Mouse (Mus musculus): Measurements from ENCODE around the gene Hells. TPM values are rescaled to one million over a fixed set of nuclear protein-coding genes. Genes with fewer than 3 reads are reported as not detected.

Hells gene
- polyA plus RNA-seq, 1 experiment = 2.9 TPM

- no peak for DNase-seq
Observed at GRCm38 (mm10) chr19:38929471-38930251, 1.1 kb upstream of the Hells start.

DNA sequence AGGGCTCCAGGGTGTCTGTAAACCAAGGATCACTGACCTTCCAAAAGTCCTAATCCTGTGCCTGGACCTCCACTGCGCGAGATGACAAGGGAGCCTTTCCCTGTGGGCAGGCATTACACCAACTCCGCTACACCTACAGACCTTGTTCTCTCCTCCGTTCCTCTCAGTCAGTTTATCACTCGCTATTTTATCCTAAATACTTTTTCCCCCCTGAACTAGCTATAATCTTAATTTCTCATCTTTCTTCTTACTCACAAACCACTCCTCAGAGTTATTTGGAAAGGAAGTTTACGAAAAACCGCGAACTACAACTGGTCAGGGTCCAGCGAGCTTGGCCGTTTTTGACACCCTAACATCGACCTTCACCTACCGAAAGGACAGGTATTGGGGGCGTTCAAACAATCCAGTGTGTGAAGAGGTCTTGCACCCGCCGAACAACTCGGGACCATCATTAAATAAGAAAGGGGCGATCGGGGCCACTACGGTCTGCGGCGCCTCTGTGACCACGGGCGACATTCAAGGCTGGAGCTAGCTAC, 395 bp upstream of the Hells start:
- no peaks in the 10 kb centered on the region for H3K4me1 ChIP-seq (ENCODE audit: control insufficient read depth, insufficient read depth, low read length)
- no peaks in the 10 kb centered on the region for H3K27me3 ChIP-seq (ENCODE audit: control insufficient read depth, insufficient read depth, low read length)
- H3K27ac ChIP-seq (ENCODE audit: insufficient read depth, low read length) = no peak overlapping the region; the same call in 1 of the 2 replicates
- TF ChIP-seq POLR2A (IDR thresholded peaks at IDR 0.05; ENCODE audit: borderline replicate concordance, insufficient read depth, low read length) (no peak), CTCF (IDR thresholded peaks at IDR 0.05; ENCODE audit: borderline replicate concordance, insufficient read depth, low read depth, low read length) (no peak)
- peak overlapping the region; percentile 90 for H3K4me3 ChIP-seq (replicated peaks; ENCODE audit: insufficient read depth, low read depth, low read length)
- DNase-seq = peak in 1 of 2 experiments; percentile 20
- under 1% methylated on average over 23 of the region's 23 CpGs for WGBS

More at GRCm38 (mm10) chr19:38929471-38930251, 1.1 kb upstream of the Hells start:
- H3K4me3 ChIP-seq (replicated peaks; ENCODE audit: insufficient read depth, low read depth, low read length) = peak overlapping the region; percentile 90
- H3K27me3 ChIP-seq (ENCODE audit: control insufficient read depth, insufficient read depth, low read length) = no peaks in the 10 kb centered on the region
- 59% methylated on average over 13 of the region's 13 CpGs for WGBS
- H3K4me1 ChIP-seq (ENCODE audit: control insufficient read depth, insufficient read depth, low read length) = no peaks in the 10 kb centered on the region
- no peak for TF ChIP-seq POLR2A (IDR thresholded peaks at IDR 0.05; ENCODE audit: borderline replicate concordance, insufficient read depth, low read length)
- no peak for TF ChIP-seq CTCF (IDR thresholded peaks at IDR 0.05; ENCODE audit: borderline replicate concordance, insufficient read depth, low read depth, low read length)
- H3K27ac ChIP-seq (ENCODE audit: insufficient read depth, low read length) = no peak overlapping the region

GRCm38 (mm10) chr19:38931566-38931890, 813 bp downstream of the Hells start:
- Histone ChIP-seq H3K4me1 (ENCODE audit: control insufficient read depth, insufficient read depth, low read length) (no peaks in the 10 kb centered on the region), H3K27me3 (ENCODE audit: control insufficient read depth, insufficient read depth, low read length) (no peaks in the 10 kb centered on the region), H3K4me3 (replicated peaks; ENCODE audit: insufficient read depth, low read depth, low read length) (no peak overlapping the region), H3K27ac (ENCODE audit: insufficient read depth, low read length) (no peak overlapping the region)
- 5% methylated on average over 6 of the region's 6 CpGs for WGBS
- no peak for TF ChIP-seq CTCF (IDR thresholded peaks at IDR 0.05; ENCODE audit: borderline replicate concordance, insufficient read depth, low read depth, low read length)
- TF ChIP-seq POLR2A (IDR thresholded peaks at IDR 0.05; ENCODE audit: borderline replicate concordance, insufficient read depth, low read length) = no peak
- no peak for DNase-seq

DNA sequence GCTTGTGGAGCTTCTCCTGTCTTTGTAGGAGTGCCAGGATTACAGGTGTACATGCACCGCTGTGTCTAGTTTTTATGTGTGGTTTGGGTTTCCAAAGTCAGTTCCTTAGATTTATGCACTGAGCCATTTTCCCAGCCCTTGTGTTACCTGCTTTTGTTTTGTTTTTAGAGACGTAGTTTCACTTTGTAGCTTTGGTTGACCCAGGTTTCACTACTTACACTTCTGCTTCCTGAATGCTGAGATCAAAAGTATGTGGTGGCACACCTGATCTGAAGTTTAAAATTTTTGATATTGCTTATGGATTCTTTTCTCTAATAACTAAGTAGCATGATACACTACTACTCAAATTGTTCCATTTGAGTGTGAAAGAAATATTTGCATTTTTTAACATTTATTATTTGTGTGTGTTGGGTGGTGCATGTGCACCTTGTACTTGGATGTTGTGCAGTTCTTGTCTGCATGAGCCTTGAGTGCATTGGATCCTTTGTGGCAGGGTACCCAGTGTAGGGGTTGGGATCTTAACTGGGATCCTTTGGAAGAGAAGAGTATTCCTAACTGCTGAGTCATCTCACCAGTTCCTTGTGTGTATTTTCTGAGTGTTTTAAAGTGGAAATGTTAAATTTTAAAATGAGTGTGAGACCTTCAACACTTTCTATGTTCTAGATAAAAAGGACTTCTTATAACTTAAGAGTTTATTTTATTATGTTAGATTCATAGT, 14.0 kb downstream of the Hells start:
- DNase-seq = no peak
- H3K4me1 ChIP-seq (ENCODE audit: control insufficient read depth, insufficient read depth, low read length) = no peaks in the 10 kb centered on the region
- 95% methylated on average over 2 of the region's 2 CpGs for WGBS
- H3K4me3 ChIP-seq (replicated peaks; ENCODE audit: insufficient read depth, low read depth, low read length) = no peak overlapping the region
- TF ChIP-seq CTCF (IDR thresholded peaks at IDR 0.05; ENCODE audit: borderline replicate concordance, insufficient read depth, low read depth, low read length) = no peak
- no peak for TF ChIP-seq POLR2A (IDR thresholded peaks at IDR 0.05; ENCODE audit: borderline replicate concordance, insufficient read depth, low read length)
- H3K27me3 ChIP-seq (ENCODE audit: control insufficient read depth, insufficient read depth, low read length) = no peaks in the 10 kb centered on the region
- no peak overlapping the region for H3K27ac ChIP-seq (ENCODE audit: insufficient read depth, low read length)

- no peaks in the 10 kb centered on the region for H3K4me1 ChIP-seq (ENCODE audit: control insufficient read depth, insufficient read depth, low read length)
- DNase-seq = no peak
- 87% methylated on average over 6 of the region's 6 CpGs for WGBS
- H3K4me3 ChIP-seq (replicated peaks; ENCODE audit: insufficient read depth, low read depth, low read length) = no peak overlapping the region
- H3K27ac ChIP-seq (ENCODE audit: insufficient read depth, low read length) = no peak overlapping the region
- no peaks in the 10 kb centered on the region for H3K27me3 ChIP-seq (ENCODE audit: control insufficient read depth, insufficient read depth, low read length)
- TF ChIP-seq POLR2A (IDR thresholded peaks at IDR 0.05; ENCODE audit: borderline replicate concordance, insufficient read depth, low read length) = no peak
- no peak for TF ChIP-seq CTCF (IDR thresholded peaks at IDR 0.05; ENCODE audit: borderline replicate concordance, insufficient read depth, low read depth, low read length)
Observed at GRCm38 (mm10) chr19:38970741-38971140, 40.0 kb downstream of the Hells start.

DNA sequence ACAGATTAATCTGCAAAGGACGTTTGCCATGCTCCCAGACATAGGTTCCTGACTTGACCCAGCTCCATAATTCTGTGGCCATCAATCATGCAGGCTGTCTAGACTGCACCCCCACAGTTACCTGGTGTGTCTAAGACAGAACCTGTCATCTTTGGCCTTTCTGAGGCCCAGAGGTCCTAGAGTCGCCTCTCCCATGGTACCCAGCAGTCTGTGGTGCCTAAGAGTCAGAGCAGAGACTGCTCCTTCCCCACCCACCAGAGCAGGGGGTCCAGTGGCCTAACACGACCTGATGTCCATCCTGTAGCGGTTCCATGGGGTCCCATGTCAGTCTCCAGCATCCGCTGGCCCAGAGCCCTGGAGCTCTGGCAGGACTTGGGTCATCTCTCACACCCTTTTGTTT, 41.9 kb downstream of the Hells start:
- WGBS = 66% methylated on average over 5 of the region's 5 CpGs
- no peaks in the 10 kb centered on the region for H3K4me1 ChIP-seq (ENCODE audit: control insufficient read depth, insufficient read depth, low read length)
- H3K4me3 ChIP-seq (replicated peaks; ENCODE audit: insufficient read depth, low read depth, low read length) = no peak overlapping the region
- TF ChIP-seq CTCF (IDR thresholded peaks at IDR 0.05; ENCODE audit: borderline replicate concordance, insufficient read depth, low read depth, low read length) (no peak), POLR2A (IDR thresholded peaks at IDR 0.05; ENCODE audit: borderline replicate concordance, insufficient read depth, low read length) (no peak)
- H3K27ac ChIP-seq (ENCODE audit: insufficient read depth, low read length) = no peak overlapping the region
- no peaks in the 10 kb centered on the region for H3K27me3 ChIP-seq (ENCODE audit: control insufficient read depth, insufficient read depth, low read length)
- no peak for DNase-seq

DNA sequence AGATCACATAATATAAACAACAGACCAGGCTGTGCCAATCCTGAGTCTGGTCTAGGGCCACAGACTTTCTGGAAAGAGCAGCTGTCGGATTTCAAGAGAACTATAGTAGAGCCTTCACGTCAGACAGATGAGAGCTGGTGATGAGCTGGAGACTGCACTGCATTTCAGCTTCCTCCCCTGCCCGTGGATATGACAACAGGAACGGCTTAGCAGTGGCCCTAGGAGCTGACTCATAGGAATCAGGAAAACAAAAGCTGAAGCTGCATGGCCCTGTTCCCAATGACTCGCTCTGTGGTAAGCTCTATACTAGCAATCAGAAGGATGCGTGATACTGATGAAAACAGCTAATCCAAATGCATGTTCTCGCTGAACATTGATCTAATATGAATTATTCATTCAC, 43.0 kb downstream of the Hells start:
- Histone ChIP-seq H3K27me3 (ENCODE audit: control insufficient read depth, insufficient read depth, low read length) (no peaks in the 10 kb centered on the region), H3K4me3 (replicated peaks; ENCODE audit: insufficient read depth, low read depth, low read length) (no peak overlapping the region), H3K4me1 (ENCODE audit: control insufficient read depth, insufficient read depth, low read length) (no peaks in the 10 kb centered on the region), H3K27ac (ENCODE audit: insufficient read depth, low read length) (no peak overlapping the region)
- TF ChIP-seq POLR2A (IDR thresholded peaks at IDR 0.05; ENCODE audit: borderline replicate concordance, insufficient read depth, low read length) (no peak), CTCF (IDR thresholded peaks at IDR 0.05; ENCODE audit: borderline replicate concordance, insufficient read depth, low read depth, low read length) (no peak)
- 36% methylated on average over 7 of the region's 7 CpGs for WGBS
- no peak for DNase-seq

All from cerebellum, adult 2 months (tissue).